ENCODE assay signal across 8 mouse cellular contexts in the genomic region with DNA sequence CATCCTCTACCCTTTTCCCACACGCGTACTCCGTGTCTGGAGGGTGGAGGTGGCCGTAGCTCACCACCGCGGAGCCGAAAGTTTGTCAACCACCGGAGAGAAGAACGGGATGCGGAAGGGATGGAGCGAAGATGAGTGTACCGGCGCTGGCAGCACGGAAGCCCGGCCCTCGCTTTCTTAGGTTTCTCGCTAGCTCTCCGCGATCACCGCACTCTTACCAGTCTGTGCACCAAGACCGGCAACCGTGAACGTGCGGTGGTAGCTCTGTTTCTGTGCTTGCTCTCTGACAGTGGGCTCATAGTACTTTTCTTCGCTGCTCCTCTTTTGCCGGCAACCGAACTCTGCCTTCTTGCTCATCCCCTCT. TPM values are rescaled to one million over a fixed set of nuclear protein-coding genes. Genes with fewer than 3 reads are reported as not detected.
A peak's percentile ranks its signal among the peaks of the same experiment; 100 is the strongest.
DNase-seq lines count a peak whose midpoint lies in the region; ATAC-seq and TF ChIP-seq lines count a peak whose summit lies in the region.

No protein-coding gene starts in this region.

- no peaks in the 10 kb centered on the region for H3K27me3 ChIP-seq in heart, embryonic 11.5 days (ENCODE audit: control insufficient read depth, insufficient read depth, low read length)
- peaks cover 16% of the 10 kb centered on the region for H3K27me3 ChIP-seq in E14TG2a.4 (ENCODE audit: insufficient read depth, low read length)
- no peaks in the 10 kb centered on the region for H3K27me3 ChIP-seq in forebrain, embryonic 14.5 days (replicated peaks; ENCODE audit: control insufficient read depth, insufficient read depth, low read length)
- H3K27me3 ChIP-seq in liver, embryonic 15.5 days, result peaks cover 16% of the 10 kb centered on the region

- TF ChIP-seq CTCF in E14TG2a.4 (conservative IDR thresholded peaks at IDR 0.05; ENCODE audit: low read length), result no peak

- no peak for DNase-seq in heart, postnatal 10 days
- no peak for DNase-seq in forebrain, embryonic 14.5 days (ENCODE audit: low spot score)
- no peak for DNase-seq in gastrocnemius, adult 18-20 months (ENCODE audit: low spot score)
- DNase-seq in c-Kit-positive CD71-positive TER-119-positive erythroid progenitor cells, embryonic 14.5 days (ENCODE audit: low spot score), result no peak

- peaks cover 35% of the 10 kb centered on the region for H3K4me1 ChIP-seq in heart, embryonic 11.5 days (ENCODE audit: control insufficient read depth, insufficient read depth, low read length)
- H3K4me1 ChIP-seq in E14TG2a.4 (replicated peaks; ENCODE audit: low read depth, low read length), result peaks cover 22% of the 10 kb centered on the region
- H3K4me1 ChIP-seq in forebrain, embryonic 14.5 days (ENCODE audit: control insufficient read depth, insufficient read depth, low read length), result peaks cover 11% of the 10 kb centered on the region
- H3K4me1 ChIP-seq in liver, embryonic 15.5 days (replicated peaks), result peaks cover 25% of the 10 kb centered on the region

- under 1% methylated on average over 27 of the region's 27 CpGs for WGBS in heart, embryonic 11.5 days (ENCODE audit: insufficient replicate concordance)
- WGBS in forebrain, embryonic 14.5 days, result under 1% methylated on average over 27 of the region's 27 CpGs
- under 1% methylated on average over 27 of the region's 27 CpGs for WGBS in liver, embryonic 15.5 days (ENCODE audit: insufficient replicate concordance)

- H3K4me2 ChIP-seq in heart, embryonic 11.5 days, result peak overlapping the region; percentile 78
- peak overlapping the region; percentile 76 for H3K4me2 ChIP-seq in forebrain, embryonic 14.5 days (ENCODE audit: low read length)
- peak overlapping the region; percentile 86 for H3K4me2 ChIP-seq in liver, embryonic 15.5 days

- no peaks in the 10 kb centered on the region for H3K9me3 ChIP-seq in heart, embryonic 11.5 days (replicated peaks; ENCODE audit: control insufficient read depth, low read length)
- no peaks in the 10 kb centered on the region for H3K9me3 ChIP-seq in E14TG2a.4 (ENCODE audit: low read length)
- H3K9me3 ChIP-seq in forebrain, embryonic 14.5 days (replicated peaks; ENCODE audit: control insufficient read depth, low read length), result no peaks in the 10 kb centered on the region
- H3K9me3 ChIP-seq in liver, embryonic 15.5 days (replicated peaks), result no peaks in the 10 kb centered on the region

- H3K27ac ChIP-seq in heart, embryonic 11.5 days (ENCODE audit: low read depth, low read length), result peak overlapping the region; percentile 94
- peak overlapping the region; percentile 81 for H3K27ac ChIP-seq in forebrain, embryonic 14.5 days (ENCODE audit: low read depth, low read length)
- H3K27ac ChIP-seq in liver, embryonic 15.5 days (replicated peaks), result no peak overlapping the region

- intact Hi-C loops in heart, postnatal 10 days (cut with DNase I), result no loop called here

- peak overlapping the region; percentile 83 for H3K4me3 ChIP-seq in heart, embryonic 11.5 days (ENCODE audit: low read depth, low read length)
- peak overlapping the region; percentile 93 for H3K4me3 ChIP-seq in E14TG2a.4 (replicated peaks; ENCODE audit: low read length)
- peak overlapping the region; percentile 70 for H3K4me3 ChIP-seq in forebrain, embryonic 14.5 days (ENCODE audit: low read depth, low read length)
- H3K4me3 ChIP-seq in liver, embryonic 15.5 days (replicated peaks), result peak overlapping the region; percentile 80

- peak overlapping the region; percentile 72 for H3K9ac ChIP-seq in heart, embryonic 11.5 days (ENCODE audit: low read depth, low read length)
- H3K9ac ChIP-seq in forebrain, embryonic 14.5 days (ENCODE audit: low read length), result peak overlapping the region; percentile 82
- peak overlapping the region; percentile 65 for H3K9ac ChIP-seq in liver, embryonic 15.5 days

- H3K36me3 ChIP-seq in heart, embryonic 11.5 days (ENCODE audit: control insufficient read depth, insufficient read depth, low read length), result no peaks in the 10 kb centered on the region
- H3K36me3 ChIP-seq in E14TG2a.4 (ENCODE audit: insufficient read depth, low read length), result no peaks in the 10 kb centered on the region
- H3K36me3 ChIP-seq in forebrain, embryonic 14.5 days (ENCODE audit: control insufficient read depth, insufficient read depth, low read length), result no peaks in the 10 kb centered on the region
- H3K36me3 ChIP-seq in liver, embryonic 15.5 days (replicated peaks), result no peaks in the 10 kb centered on the region

- ATAC-seq in heart, embryonic 11.5 days (replicated peaks; ENCODE audit: insufficient number of reproducible peaks, low FRiP score, low TSS enrichment), result no peak
- ATAC-seq in forebrain, embryonic 14.5 days, result no peak; the same call in 1 of the 2 replicates
- ATAC-seq in liver, embryonic 15.5 days (ENCODE audit: insufficient read depth), result no peak; the same call in 1 of the 2 replicates
- no peak for ATAC-seq in megakaryocyte-erythroid progenitor cell, adult 5-6 weeks (replicated peaks; ENCODE audit: low FRiP score, low TSS enrichment, poor library complexity, severe bottlenecking)

RNA-seq across cellular contexts. Expression of a gene that starts 0.5 kb away (rescaled TPM):
- 42.6 and 56.9 TPM in 2 replicates for polyA plus RNA-seq in heart, embryonic 11.5 days (2014; fragmentation: Nextera tagmentation; extraction: Ambion mirVana)
- 10 to 100 TPM; 28.0 to 28.4 TPM for total RNA-seq in heart, postnatal 10 days (2021)
- 24.2 and 26.9 TPM in 2 replicates for polyA plus RNA-seq in forebrain, embryonic 14.5 days (2014; fragmentation: Nextera tagmentation; extraction: Ambion mirVana)
- polyA plus RNA-seq in liver, embryonic 15.5 days (2015; fragmentation: Nextera tagmentation; extraction: Ambion mirVana), result 9.6 and 10.5 TPM in 2 replicates
- 10 to 100 TPM in 1 of 2 experiments, 1 to 10 TPM in 1; 9.8 to 11.6 TPM for total RNA-seq in gastrocnemius, adult 18-20 months (2021)
- total RNA-seq in megakaryocyte-erythroid progenitor cell, adult 5-6 weeks (2014; fragmentation: Nextera tagmentation), result 12.3 and 13.7 TPM in 2 replicates
- 13.7 and 43.1 TPM in 2 replicates for total RNA-seq in megakaryocyte-erythroid progenitor cell, adult 5-6 weeks (2017)

RNA-seq across cellular contexts. Expression of a gene that starts 10.5 kb away (rescaled TPM):
- polyA plus RNA-seq in heart, embryonic 11.5 days (2014; fragmentation: Nextera tagmentation; extraction: Ambion mirVana), result not detected in 2 replicates
- under 1 TPM; 0.07 to 0.26 TPM for total RNA-seq in heart, postnatal 10 days (2021)
- polyA plus RNA-seq in forebrain, embryonic 14.5 days (2014; fragmentation: Nextera tagmentation; extraction: Ambion mirVana), result not detected in 2 replicates
- polyA plus RNA-seq in liver, embryonic 15.5 days (2015; fragmentation: Nextera tagmentation; extraction: Ambion mirVana), result 0.02 and 0.07 TPM in 2 replicates
- 10 to 100 TPM in 1 of 2 experiments, 1 to 10 TPM in 1; 5.7 to 15.0 TPM for total RNA-seq in gastrocnemius, adult 18-20 months (2021)
- not detected in 2 replicates for total RNA-seq in megakaryocyte-erythroid progenitor cell, adult 5-6 weeks (2014; fragmentation: Nextera tagmentation)
- not detected in 2 replicates for total RNA-seq in megakaryocyte-erythroid progenitor cell, adult 5-6 weeks (2017)

Comparison
In these comparisons a context has a peak if more than half of its experiments do, and no peak if none do; other contexts are left out.
1. RNA of a gene that starts 10.5 kb away (total RNA-seq): 5.7 to 15.0 TPM in gastrocnemius, adult 18-20 months; 0.07 to 0.26 TPM in heart, postnatal 10 days and not detected in megakaryocyte-erythroid progenitor cell, adult 5-6 weeks; every median in the first group is over 4 times any median in the second.
2. Peak in every context shown above with its lines, with median percentiles within 50 percentile points of each other: H3K4me2 ChIP-seq, H3K4me3 ChIP-seq and H3K9ac ChIP-seq.